Mouse (Mus musculus) CH12.LX (cell line): ENCODE results near the gene Pou2f1. TPM values are rescaled to one million over a fixed set of nuclear protein-coding genes. Genes with fewer than 3 reads are reported as not detected.
A peak's percentile ranks its signal among the peaks of the same experiment; 100 is the strongest.

ENCODE experiments used
- DNase-seq: peaks from one replicate; pipeline ENCODE4 v3.0.0-alpha.2; 2013; ENCODE audit errors: extremely low read depth
- H3K27ac ChIP-seq: 2 replicates; pipeline ENCODE4 v1.5.1; 2012; ENCODE audit warnings: low read depth, mild to moderate bottlenecking, control low read depth, moderate library complexity; ENCODE audit not compliant: insufficient read depth
- H3K27me3 ChIP-seq: replicated peaks from 2 replicates; pipeline ENCODE3; 2012; ENCODE audit warnings: inconsistent platforms
- H3K36me3 ChIP-seq, 2 experiments: replicated peaks in 1 of 2; 2 replicates each; pipeline versions ENCODE3 to v1.6.1; 2012; ENCODE audit warnings: inconsistent platforms in 1 of 2, low read length in 1 of 2, mild to moderate bottlenecking in 1 of 2, mixed read lengths in 1 of 2, moderate library complexity in 1 of 2; ENCODE audit not compliant: control insufficient read depth in 1 of 2, insufficient read depth in 1 of 2
- H3K4me1 ChIP-seq, 2 experiments: 2 replicates each; pipeline ENCODE4 v1.6.1; 2012; ENCODE audit warnings: inconsistent platforms in 1 of 2, moderate library complexity in 1 of 2; ENCODE audit not compliant: insufficient read depth in 2 of 2, control insufficient read depth in 1 of 2
- H3K4me2 ChIP-seq: 2 replicates; pipeline ENCODE4 v1.6.1; 2012; ENCODE audit warnings: low read depth, mild to moderate bottlenecking, control low read depth; ENCODE audit not compliant: poor library complexity, insufficient read depth, severe bottlenecking
- H3K4me3 ChIP-seq, 3 experiments: fragments of 150-350 bp in 1 of 3; sonication (generic) in 1 of 3; replicated peaks in 1 of 3; 2 replicates each; pipeline versions ENCODE3 to v1.5.1; 2011 to 2012; ENCODE audit warnings: low read depth in 2 of 3, low read length in 2 of 3, mild to moderate bottlenecking in 2 of 3, moderate library complexity in 2 of 3, control low read depth in 1 of 3, improper control_type of control experiment in 1 of 3, inconsistent platforms in 1 of 3, mixed read lengths in 1 of 3; ENCODE audit not compliant: poor library complexity in 1 of 3
- H3K79me2 ChIP-seq: replicated peaks from 2 replicates; pipeline ENCODE4 v1.6.1; 2012; ENCODE audit warnings: mild to moderate bottlenecking, moderate library complexity; ENCODE audit not compliant: control insufficient read depth, poor library complexity, insufficient read depth, severe bottlenecking; ENCODE audit errors: extremely low read depth
- H3K9ac ChIP-seq: 2 replicates; pipeline ENCODE4 v1.6.1; 2012; ENCODE audit warnings: low read depth, mild to moderate bottlenecking, control low read depth, moderate library complexity; ENCODE audit not compliant: insufficient read depth
- H3K9me3 ChIP-seq: replicated peaks from 2 replicates; pipeline ENCODE3; 2012; ENCODE audit warnings: low read length, inconsistent platforms, mixed read lengths
- CHD2 ChIP-seq: IDR thresholded peaks from 2 replicates; pipeline ENCODE4 v1.6.1; 2011; ENCODE audit warnings: low read length, improper control_type of control experiment
- CTCF ChIP-seq, 2 experiments: IDR thresholded peaks in 1 of 2; conservative IDR thresholded peaks in 1 of 2; 2 replicates each; pipeline ENCODE4 v1.5.1; 2011 to 2012; ENCODE audit warnings: low read depth in 2 of 2, low read length in 2 of 2, improper control_type of control experiment in 1 of 2, inconsistent platforms in 1 of 2, mild to moderate bottlenecking in 1 of 2, moderate library complexity in 1 of 2
- E2F4 ChIP-seq: IDR thresholded peaks from 2 replicates; pipeline ENCODE4 v1.6.1; 2011; ENCODE audit warnings: low read depth, low read length, improper control_type of control experiment; ENCODE audit not compliant: insufficient replicate concordance
- EP300 ChIP-seq: IDR thresholded peaks from 2 replicates; pipeline ENCODE4 v1.6.1; 2011; ENCODE audit warnings: low read length, improper control_type of control experiment
- JUND ChIP-seq: conservative IDR thresholded peaks from 2 replicates; pipeline ENCODE4 v1.6.1; 2011; ENCODE audit warnings: low read depth, low read length, improper control_type of control experiment
- MAFK ChIP-seq: IDR thresholded peaks from 2 replicates; pipeline ENCODE4 v1.6.1; 2011; ENCODE audit warnings: low read length, improper control_type of control experiment; ENCODE audit not compliant: insufficient replicate concordance
- SMC3 ChIP-seq: IDR thresholded peaks from 2 replicates; pipeline ENCODE4 v1.6.1; 2011; ENCODE audit warnings: low read depth, low read length, improper control_type of control experiment
- USF1 ChIP-seq: IDR thresholded peaks from 2 replicates; pipeline ENCODE4 v1.6.1; 2014; ENCODE audit warnings: low read depth, mild to moderate bottlenecking, inconsistent platforms, low read length, improper control_type of control experiment
- ZC3H11A ChIP-seq: IDR thresholded peaks from 2 replicates; pipeline ENCODE4 v1.6.1; 2012; ENCODE audit warnings: low read depth, mild to moderate bottlenecking, inconsistent platforms, low read length, improper control_type of control experiment
- ZMIZ1 ChIP-seq: IDR thresholded peaks from 2 replicates; pipeline ENCODE4 v1.6.1; 2012; ENCODE audit warnings: low read depth, mild to moderate bottlenecking, inconsistent platforms, low read length, improper control_type of control experiment
- ZNF384 ChIP-seq: IDR thresholded peaks from 2 replicates; pipeline ENCODE4 v1.6.1; 2012; ENCODE audit warnings: low read depth, low read length, improper control_type of control experiment, inconsistent platforms
- dilution Hi-C: fragments of 300-500 bp; cut with MboI; formaldehyde crosslinking; loops from 2 replicates; pipeline ENCODE4 v1.14.3; 2020; ENCODE audit warnings: low sequenced_read_pairs; ENCODE audit not compliant: extremely low pct_unique_long_range_greater_than_20kb, extremely low pct_ligation_motif_present
- in situ Hi-C: fragments of 300-500 bp; cut with MboI; formaldehyde crosslinking; loops from 3 replicates; pipeline ENCODE4 v1.14.3; 2019; ENCODE audit warnings: low sequenced_read_pairs, low pct_ligation_motif_present, low pct_unique_long_range_greater_than_20kb, mixed read lengths
- polyA plus RNA-seq: library from polyadenylated mRNA; unstranded; fragments of >175 nt; gene quantifications from 2 replicates; pipeline ENCODE4 v1.2.1, GENCODE M21; 2012; ENCODE audit warnings: low read depth; ENCODE audit not compliant: insufficient read length
- total RNA-seq, 2 experiments: library from RNA; depleted of rRNA; stranded (reverse); fragments of 300-350 nt in 1 of 2; fragments of >200 nt in 1 of 2; gene quantifications; 2 replicates each; pipeline ENCODE4 v1.2.3; 2012 to 2014

The Pou2f1 gene
- total and polyA plus RNA-seq, 3 experiments: 6.4 to 18.3 (median 7.4) TPM

- peak; percentile 15 for DNase-seq
- no peak overlapping the region for H3K4me3 ChIP-seq
- in situ Hi-C loops (no loop called here), dilution Hi-C loops (no loop called here)
- no peak overlapping the region for H3K9ac ChIP-seq
- H3K36me3 ChIP-seq: peaks cover 19 to 74% of the 10 kb centered on the region in 2 experiments
- no peaks in the 10 kb centered on the region for H3K27me3 ChIP-seq
- no peak overlapping the region for H3K4me2 ChIP-seq
- TF ChIP-seq USF1 (no peak), SMC3 (no peak), MAFK (no peak), ZC3H11A (no peak), EP300 (no peak), ZMIZ1 (no peak), ZNF384 (no peak)
- H3K4me1 ChIP-seq: peaks cover 0 to 7% of the 10 kb centered on the region in 2 experiments; a peak in 2 of 4 replicates
- no peaks in the 10 kb centered on the region for H3K9me3 ChIP-seq
- no peaks in the 10 kb centered on the region for H3K79me2 ChIP-seq
- no peak overlapping the region for H3K27ac ChIP-seq
These were observed 120.2 kb downstream of the Pou2f1 start for GRCm38 (mm10) chr1:165882146-165882900.

- peaks cover 0 to 7% of the 10 kb centered on the region in 2 experiments; a peak in 2 of 4 replicates for H3K4me1 ChIP-seq
- H3K4me3 ChIP-seq: no peak overlapping the region
- H3K9me3 ChIP-seq: no peaks in the 10 kb centered on the region
- no peak overlapping the region for H3K9ac ChIP-seq
- H3K4me2 ChIP-seq: no peak overlapping the region
- dilution Hi-C loops: no loop called here
- H3K27me3 ChIP-seq: no peaks in the 10 kb centered on the region
- TF ChIP-seq CTCF (conservative IDR thresholded peaks at IDR 0.05 in 1 of 2, IDR thresholded peaks at IDR 0.05 in 1 of 2; ENCODE audit: low read depth in 2 of 2, low read length in 2 of 2) (no peak), CHD2 (no peak), E2F4 (no peak)
- no peak for DNase-seq
- peaks cover 29 to 82% of the 10 kb centered on the region in 2 experiments for H3K36me3 ChIP-seq
- no peaks in the 10 kb centered on the region for H3K79me2 ChIP-seq
- H3K27ac ChIP-seq: no peak overlapping the region
- in situ Hi-C loops: no loop called here
These were observed 123.7 kb downstream of the Pou2f1 start for GRCm38 (mm10) chr1:165878751-165879150.

- in situ Hi-C loops: no loop called here
- dilution Hi-C loops: no loop called here
- H3K27me3 ChIP-seq: no peaks in the 10 kb centered on the region
- no peak overlapping the region for H3K9ac ChIP-seq
- TF ChIP-seq JUND: no peak
- TF ChIP-seq MAFK: no peak
- DNase-seq: no peak
- no peak overlapping the region for H3K27ac ChIP-seq
- peaks cover 0 to 3% of the 10 kb centered on the region in 2 experiments; a peak in 1 of 4 replicates for H3K4me1 ChIP-seq
- H3K9me3 ChIP-seq: no peaks in the 10 kb centered on the region
- peaks cover 26 to 65% of the 10 kb centered on the region in 2 experiments for H3K36me3 ChIP-seq
- H3K4me3 ChIP-seq: no peak overlapping the region
- no peaks in the 10 kb centered on the region for H3K79me2 ChIP-seq
- H3K4me2 ChIP-seq: no peak overlapping the region
These were observed 126.8 kb downstream of the Pou2f1 start for GRCm38 (mm10) chr1:165875520-165876284.
